Mouse (Mus musculus): ENCODE measurements around the gene Sort1. TPM values are rescaled to one million over a fixed set of nuclear protein-coding genes. Genes with fewer than 3 reads are reported as not detected.
A peak's percentile ranks its signal among the peaks of the same experiment; 100 is the strongest.

Gene Sort1
- total and polyA plus RNA-seq, 2 experiments from 2014 or later: 7.4 to 33.5 TPM

- TF ChIP-seq CTCF (IDR thresholded peaks at IDR 0.05; ENCODE audit: low read depth): no peak
- no peak for TF ChIP-seq EP300 (IDR thresholded peaks at IDR 0.05; ENCODE audit: low read depth)
- WGBS: 93% methylated on average over 10 of the region's 10 CpGs
- Histone ChIP-seq H3K4me2 (ENCODE audit: low read depth, low read length) (no peak overlapping the region), H3K4me1 (ENCODE audit: control insufficient read depth, insufficient read depth) (0 out of 2 replicates have a peak, but pooled peaks cover 4% of the 10 kb centered on the region), H3K27me3 (ENCODE audit: control insufficient read depth, insufficient read depth, low read length) (no peaks in the 10 kb centered on the region), H3K9ac (replicated peaks; ENCODE audit: low read depth, low read length) (no peak overlapping the region), H3K27ac (ENCODE audit: low read depth) (no peak overlapping the region), H3K9me3 (replicated peaks; ENCODE audit: control insufficient read depth, low read length) (no peaks in the 10 kb centered on the region), H3K36me3 (replicated peaks; ENCODE audit: control insufficient read depth, insufficient read depth, low read length) (peaks cover 52% of the 10 kb centered on the region), H3K4me3 (ENCODE audit: low read depth, low read length) (no peak overlapping the region)
- no peak for DNase-seq (ENCODE audit: low spot score)
- no peak for ATAC-seq (ENCODE audit: insufficient read depth, low read depth)
Measured at GRCm38 (mm10) chr3:108357051-108357450, 73.2 kb downstream of the Sort1 start.

GRCm38 (mm10) chr3:108358445-108358844 lies 74.6 kb downstream of the Sort1 start:
- Histone ChIP-seq H3K27me3 (ENCODE audit: control insufficient read depth, insufficient read depth, low read length) (no peaks in the 10 kb centered on the region), H3K4me1 (ENCODE audit: control insufficient read depth, insufficient read depth) (0 out of 2 replicates have a peak, but pooled peaks cover 6% of the 10 kb centered on the region), H3K9ac (replicated peaks; ENCODE audit: low read depth, low read length) (no peak overlapping the region), H3K9me3 (replicated peaks; ENCODE audit: control insufficient read depth, low read length) (no peaks in the 10 kb centered on the region), H3K4me3 (ENCODE audit: low read depth, low read length) (no peak overlapping the region), H3K36me3 (replicated peaks; ENCODE audit: control insufficient read depth, insufficient read depth, low read length) (peaks cover 44% of the 10 kb centered on the region), H3K27ac (ENCODE audit: low read depth) (no peak overlapping the region), H3K4me2 (ENCODE audit: low read depth, low read length) (no peak overlapping the region)
- ATAC-seq (ENCODE audit: insufficient read depth, low read depth) (no peak), DNase-seq (ENCODE audit: low spot score) (no peak)
- TF ChIP-seq CTCF (IDR thresholded peaks at IDR 0.05; ENCODE audit: low read depth) (no peak), EP300 (IDR thresholded peaks at IDR 0.05; ENCODE audit: low read depth) (no peak)
- 81% methylated on average over 6 of the region's 6 CpGs for WGBS

- H3K27ac ChIP-seq (ENCODE audit: low read depth): no peak overlapping the region
- no peaks in the 10 kb centered on the region for H3K27me3 ChIP-seq (ENCODE audit: control insufficient read depth, insufficient read depth, low read length)
- H3K9ac ChIP-seq (replicated peaks; ENCODE audit: low read depth, low read length): no peak overlapping the region
- DNase-seq (ENCODE audit: low spot score) (no peak), ATAC-seq (ENCODE audit: insufficient read depth, low read depth) (no peak)
- H3K36me3 ChIP-seq (replicated peaks; ENCODE audit: control insufficient read depth, insufficient read depth, low read length): peaks cover 23% of the 10 kb centered on the region
- H3K9me3 ChIP-seq (replicated peaks; ENCODE audit: control insufficient read depth, low read length): no peaks in the 10 kb centered on the region
- no peak overlapping the region for H3K4me2 ChIP-seq (ENCODE audit: low read depth, low read length)
- 28% methylated on average over 7 of the region's 7 CpGs for WGBS
- no peak overlapping the region for H3K4me3 ChIP-seq (ENCODE audit: low read depth, low read length)
- peaks cover 15% of the 10 kb centered on the region; the same call in 1 of the 2 replicates for H3K4me1 ChIP-seq (ENCODE audit: control insufficient read depth, insufficient read depth)
- TF ChIP-seq EP300 (IDR thresholded peaks at IDR 0.05; ENCODE audit: low read depth) (no peak), CTCF (IDR thresholded peaks at IDR 0.05; ENCODE audit: low read depth) (no peak)
Measured at GRCm38 (mm10) chr3:108360894-108361293, 77.0 kb downstream of the Sort1 start.

GRCm38 (mm10) chr3:108363626-108364025 lies 79.7 kb downstream of the Sort1 start:
- Histone ChIP-seq H3K27me3 (ENCODE audit: control insufficient read depth, insufficient read depth, low read length) (no peaks in the 10 kb centered on the region), H3K9me3 (replicated peaks; ENCODE audit: control insufficient read depth, low read length) (no peaks in the 10 kb centered on the region), H3K4me2 (ENCODE audit: low read depth, low read length) (no peak overlapping the region), H3K36me3 (replicated peaks; ENCODE audit: control insufficient read depth, insufficient read depth, low read length) (no peaks in the 10 kb centered on the region), H3K9ac (replicated peaks; ENCODE audit: low read depth, low read length) (no peak overlapping the region), H3K4me3 (ENCODE audit: low read depth, low read length) (no peak overlapping the region), H3K27ac (ENCODE audit: low read depth) (peak overlapping the region; percentile 60; the same call in 1 of the 2 replicates), H3K4me1 (ENCODE audit: control insufficient read depth, insufficient read depth) (peaks cover 15% of the 10 kb centered on the region; the same call in 1 of the 2 replicates)
- ATAC-seq (ENCODE audit: insufficient read depth, low read depth) (peak; percentile 57), DNase-seq (ENCODE audit: low spot score) (peak; percentile 82)
- 18% methylated on average over 3 of the region's 3 CpGs for WGBS
- TF ChIP-seq CTCF (IDR thresholded peaks at IDR 0.05; ENCODE audit: low read depth) (no peak), EP300 (IDR thresholded peaks at IDR 0.05; ENCODE audit: low read depth) (no peak)

GRCm38 (mm10) chr3:108364270-108364995 lies 80.6 kb downstream of the Sort1 start, which contains the start of gene Mybphl:
Gene Mybphl, plus strand, starts transcription at chr3:108364911.
- peak within 1 kb of the TSS; percentile 60 for H3K27ac ChIP-seq (ENCODE audit: low read depth)
- no peak within 1 kb of the TSS for H3K4me2 ChIP-seq (ENCODE audit: low read depth, low read length)
- peak; percentile 74 for DNase-seq (ENCODE audit: low spot score)

More at GRCm38 (mm10) chr3:108364270-108364995, 80.6 kb downstream of the Sort1 start, which contains the start of gene Mybphl:
- TF ChIP-seq EP300 (IDR thresholded peaks at IDR 0.05; ENCODE audit: low read depth): no peak
- no peak for TF ChIP-seq CTCF (IDR thresholded peaks at IDR 0.05; ENCODE audit: low read depth)
- Histone ChIP-seq H3K36me3 (replicated peaks; ENCODE audit: control insufficient read depth, insufficient read depth, low read length) (no peaks in the 10 kb centered on the region), H3K9ac (replicated peaks; ENCODE audit: low read depth, low read length) (no peak within 1 kb of the TSS), H3K4me1 (ENCODE audit: control insufficient read depth, insufficient read depth) (peaks cover 15% of the 10 kb centered on the region; the same call in 1 of the 2 replicates), H3K27me3 (ENCODE audit: control insufficient read depth, insufficient read depth, low read length) (no peaks in the 10 kb centered on the region), H3K9me3 (replicated peaks; ENCODE audit: control insufficient read depth, low read length) (no peaks in the 10 kb centered on the region), H3K4me3 (ENCODE audit: low read depth, low read length) (peak within 1 kb of the TSS; percentile 5; the same call in 1 of the 2 replicates)
- 31% methylated on average over 9 of the region's 9 CpGs for WGBS
- peak; percentile 63 for ATAC-seq (ENCODE audit: insufficient read depth, low read depth)

Data from heart, postnatal 0 days (tissue).